Mouse (Mus musculus) spleen, adult 2 months (tissue): ENCODE data around the gene Adgrl1. TPM values are rescaled to one million over a fixed set of nuclear protein-coding genes. Genes with fewer than 3 reads are reported as not detected.

ENCODE experiments used
- DNase-seq, 2 experiments: peaks; one replicate each; pipeline versions ENCODE4 v3.0.0 to v3.0.0-alpha.2; 2012 to 2021; ENCODE audit warnings: low spot score in 2 of 2, low read depth in 1 of 2
- H3K27ac ChIP-seq: fragments of 200-500 bp; 2 replicates; pipeline ENCODE4 v1.5.1; 2012; ENCODE audit warnings: low read length, inconsistent platforms; ENCODE audit not compliant: insufficient read depth
- H3K27me3 ChIP-seq: fragments of 200-500 bp; 2 replicates; pipeline ENCODE4 v1.6.1; 2012; ENCODE audit warnings: mild to moderate bottlenecking, moderate library complexity, low read length, inconsistent platforms; ENCODE audit not compliant: control insufficient read depth, insufficient read depth
- H3K36me3 ChIP-seq: fragments of 200-500 bp; 2 replicates; pipeline ENCODE4 v1.6.1; 2012; ENCODE audit warnings: mild to moderate bottlenecking, low read length, inconsistent platforms; ENCODE audit not compliant: control insufficient read depth, insufficient read depth
- H3K4me1 ChIP-seq: fragments of 200-500 bp; 2 replicates; pipeline ENCODE4 v1.6.1; 2011; ENCODE audit warnings: inconsistent platforms; ENCODE audit not compliant: control insufficient read depth, insufficient read depth, insufficient read length
- H3K4me3 ChIP-seq: fragments of 200-500 bp; 2 replicates; pipeline ENCODE4 v1.5.1; 2011; ENCODE audit warnings: mild to moderate bottlenecking, inconsistent platforms; ENCODE audit not compliant: insufficient read depth, insufficient read length; ENCODE audit errors: extremely low read depth
- CTCF ChIP-seq: fragments of 200-500 bp; IDR thresholded peaks from 2 replicates; pipeline ENCODE4 v1.5.1; 2011; ENCODE audit warnings: mild to moderate bottlenecking, inconsistent platforms; ENCODE audit not compliant: insufficient read depth, insufficient read length, insufficient replicate concordance; ENCODE audit errors: extremely low read depth
- POLR2A ChIP-seq: fragments of 200-500 bp; IDR thresholded peaks from 2 replicates; pipeline ENCODE4 v1.6.1; 2011; ENCODE audit warnings: low read depth, low read length, inconsistent platforms
- WGBS: fragments of 180-500 bp; shearing (Covaris S2); methylation state at CpG from one replicate; pipeline ENCODE4 v1.1.7; 2018; 5-methylcytosine and 5-hydroxymethylcytosine counted together
- polyA plus RNA-seq: library from polyadenylated mRNA; depleted of rRNA; stranded (reverse); fragments of >200 nt; gene quantifications from 2 replicates; pipeline ENCODE4 v1.2.3, GENCODE M21; 2012

Adgrl1 gene
- polyA plus RNA-seq, 1 experiment, result 28.9 TPM

- Histone ChIP-seq H3K36me3 (no peaks in the 10 kb centered on the region), H3K4me3 (no peak overlapping the region), H3K27me3 (no peaks in the 10 kb centered on the region), H3K4me1 (no peaks in the 10 kb centered on the region; the same call in 1 of the 2 replicates), H3K27ac (no peak overlapping the region)
- TF ChIP-seq CTCF (no peak), POLR2A (no peak)
- DNase-seq, result no peak
- WGBS, result 45% methylated on average over 5 of the region's 5 CpGs
These were observed 15.0 kb downstream of the Adgrl1 start for GRCm38 (mm10) chr8:83914860-83915259.

- Histone ChIP-seq H3K27me3 (no peaks in the 10 kb centered on the region), H3K4me3 (no peak overlapping the region), H3K4me1 (no peaks in the 10 kb centered on the region; the same call in 1 of the 2 replicates), H3K36me3 (no peaks in the 10 kb centered on the region), H3K27ac (no peak overlapping the region)
- DNase-seq, result no peak
- 36% methylated on average over 5 of the region's 5 CpGs for WGBS
- TF ChIP-seq CTCF, result no peak
- TF ChIP-seq POLR2A, result no peak
These were observed 16.1 kb downstream of the Adgrl1 start for GRCm38 (mm10) chr8:83916015-83916414.

- no peak for TF ChIP-seq CTCF
These were observed 17.7 kb downstream of the Adgrl1 start for GRCm38 (mm10) chr8:83917566-83917965.

GRCm38 (mm10) chr8:83921558-83921957 is 21.7 kb downstream of the Adgrl1 start:
- peak; percentile 40; the same call in 1 of the 2 replicates for TF ChIP-seq CTCF
- TF ChIP-seq POLR2A, result no peak
- Histone ChIP-seq H3K4me3 (no peak overlapping the region), H3K27ac (no peak overlapping the region), H3K4me1 (no peaks in the 10 kb centered on the region), H3K36me3 (no peaks in the 10 kb centered on the region), H3K27me3 (no peaks in the 10 kb centered on the region)
- peak; percentile 48 to 61 for DNase-seq
- 78% methylated on average over 3 of the region's 3 CpGs for WGBS

More at GRCm38 (mm10) chr8:83917566-83917965, 17.7 kb downstream of the Adgrl1 start:
- DNase-seq, result no peak
- H3K27ac ChIP-seq, result no peak overlapping the region
- no peaks in the 10 kb centered on the region for H3K36me3 ChIP-seq
- 80% methylated on average over 6 of the region's 6 CpGs for WGBS
- no peak overlapping the region for H3K4me3 ChIP-seq
- H3K4me1 ChIP-seq, result no peaks in the 10 kb centered on the region; the same call in 1 of the 2 replicates
- no peaks in the 10 kb centered on the region for H3K27me3 ChIP-seq

DNA sequence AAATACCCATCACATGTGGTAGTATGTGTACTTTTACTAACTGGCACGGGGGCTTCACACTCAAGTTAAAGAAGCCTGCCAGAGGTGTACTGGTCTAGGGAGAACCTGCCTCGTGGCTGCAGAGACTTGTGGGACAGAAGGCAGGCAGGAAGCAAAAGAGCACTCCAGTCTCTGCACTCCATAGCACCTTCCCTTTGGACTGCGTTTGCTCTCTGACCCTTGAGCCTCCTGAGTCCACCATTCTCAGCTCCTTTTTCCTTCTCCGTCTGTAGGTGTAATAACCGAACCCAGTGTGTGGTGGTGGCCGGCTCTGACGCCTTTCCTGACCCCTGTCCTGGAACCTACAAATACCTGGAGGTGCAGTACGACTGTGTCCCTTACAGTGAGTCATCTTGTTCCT is 22.8 kb downstream of the Adgrl1 start:
- H3K36me3 ChIP-seq, result no peaks in the 10 kb centered on the region
- no peaks in the 10 kb centered on the region for H3K4me1 ChIP-seq
- no peak for TF ChIP-seq CTCF
- TF ChIP-seq POLR2A, result no peak
- H3K27ac ChIP-seq, result no peak overlapping the region
- no peak overlapping the region for H3K4me3 ChIP-seq
- DNase-seq, result no peak
- WGBS, result 91% methylated on average over 8 of the region's 8 CpGs
- H3K27me3 ChIP-seq, result no peaks in the 10 kb centered on the region

GRCm38 (mm10) chr8:83924585-83924984 is 24.7 kb downstream of the Adgrl1 start:
- DNase-seq, result no peak
- WGBS, result 92% methylated on average over 5 of the region's 5 CpGs

DNA sequence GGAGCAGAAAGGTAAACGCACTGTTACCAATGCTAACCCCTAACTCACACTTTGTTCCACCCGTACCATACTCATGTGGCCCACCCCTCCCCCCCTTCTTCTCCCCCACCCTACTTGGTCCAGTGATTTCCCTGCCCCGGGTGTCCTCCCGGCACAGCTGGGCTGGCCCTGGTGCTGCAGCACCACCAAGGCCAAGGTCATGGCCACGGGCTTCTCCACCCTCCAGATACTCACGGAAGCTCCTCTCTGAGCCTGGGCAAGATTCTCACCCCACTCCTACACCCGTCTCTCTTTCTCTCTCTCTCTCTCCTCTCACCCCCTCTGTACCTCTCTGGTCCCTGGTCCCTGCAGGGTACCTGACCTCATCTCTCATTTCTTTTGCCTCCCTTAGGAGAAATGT is 26.4 kb downstream of the Adgrl1 start:
- no peaks in the 10 kb centered on the region for H3K27me3 ChIP-seq
- H3K4me3 ChIP-seq, result no peak overlapping the region
- H3K4me1 ChIP-seq, result no peaks in the 10 kb centered on the region
- 77% methylated on average over 7 of the region's 7 CpGs for WGBS
- no peak overlapping the region for H3K27ac ChIP-seq
- no peak for DNase-seq
- no peaks in the 10 kb centered on the region for H3K36me3 ChIP-seq
- TF ChIP-seq POLR2A, result no peak
- TF ChIP-seq CTCF, result no peak

More at GRCm38 (mm10) chr8:83924585-83924984, 24.7 kb downstream of the Adgrl1 start:
- Histone ChIP-seq H3K27me3 (no peaks in the 10 kb centered on the region), H3K36me3 (no peaks in the 10 kb centered on the region), H3K4me1 (no peaks in the 10 kb centered on the region), H3K4me3 (no peak overlapping the region), H3K27ac (no peak overlapping the region)
- TF ChIP-seq CTCF (no peak), POLR2A (no peak)
